Mouse (Mus musculus) lung, adult 2 months (tissue): Measurements from ENCODE around the gene Brk1.

Source experiments
- CTCF ChIP-seq: fragments of 200-500 bp; IDR thresholded peaks from 2 replicates; pipeline ENCODE4 v1.5.1; 2011; ENCODE audit warnings: mild to moderate bottlenecking, low read length, control low read depth; ENCODE audit not compliant: insufficient read depth
- POLR2A ChIP-seq: fragments of 200-500 bp; IDR thresholded peaks from 2 replicates; pipeline ENCODE4 v1.6.1; 2011; ENCODE audit warnings: low read depth, mild to moderate bottlenecking, control low read depth, low read length, borderline replicate concordance; ENCODE audit errors: extremely low read depth

DNA sequence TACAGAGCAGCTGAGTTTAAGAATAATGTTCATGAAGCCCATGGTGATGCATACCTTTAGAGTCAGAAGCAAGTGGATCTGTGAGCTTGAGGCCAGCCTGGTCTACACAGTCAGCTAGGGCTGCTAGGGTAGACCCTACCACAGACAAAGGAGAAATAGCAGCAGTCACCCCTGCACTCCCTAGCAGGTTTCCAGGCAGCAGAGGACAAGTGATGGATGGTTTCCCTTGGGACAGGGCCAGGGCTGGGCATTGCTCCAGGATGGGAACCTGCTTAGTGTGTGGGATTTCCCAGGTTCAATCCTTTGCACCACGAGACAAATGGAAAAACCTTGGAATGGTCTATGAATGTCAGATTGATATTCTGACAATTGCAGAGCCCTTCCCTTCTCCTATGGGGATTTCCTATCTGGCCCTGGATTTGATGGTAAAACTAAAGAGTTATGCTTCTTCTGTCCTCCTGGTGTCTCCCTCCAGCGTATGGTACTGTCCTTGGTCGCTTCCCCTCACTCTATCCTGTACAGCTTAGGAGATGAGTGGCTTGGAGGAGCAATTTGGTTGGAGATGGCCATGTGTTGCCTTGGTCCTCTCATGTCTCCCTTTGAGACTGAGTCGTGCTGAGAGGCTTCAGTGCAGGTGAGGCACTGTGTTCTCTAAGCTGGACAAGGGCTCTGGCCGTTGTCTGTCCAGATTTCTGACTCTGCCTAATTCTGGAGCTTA, 17.9 kb upstream of the Brk1 start:
- no peak for TF ChIP-seq CTCF
- TF ChIP-seq POLR2A: no peak
